Mouse (Mus musculus) forelimb bud, embryonic 11.5 days (tissue): ENCODE data around the gene Ndufab1.

Experiments
- DNase-seq: peaks from one replicate; pipeline ENCODE4 v3.0.0-alpha.2; 2012; ENCODE audit warnings: low read depth, low spot score

Gene Ndufab1

DNA sequence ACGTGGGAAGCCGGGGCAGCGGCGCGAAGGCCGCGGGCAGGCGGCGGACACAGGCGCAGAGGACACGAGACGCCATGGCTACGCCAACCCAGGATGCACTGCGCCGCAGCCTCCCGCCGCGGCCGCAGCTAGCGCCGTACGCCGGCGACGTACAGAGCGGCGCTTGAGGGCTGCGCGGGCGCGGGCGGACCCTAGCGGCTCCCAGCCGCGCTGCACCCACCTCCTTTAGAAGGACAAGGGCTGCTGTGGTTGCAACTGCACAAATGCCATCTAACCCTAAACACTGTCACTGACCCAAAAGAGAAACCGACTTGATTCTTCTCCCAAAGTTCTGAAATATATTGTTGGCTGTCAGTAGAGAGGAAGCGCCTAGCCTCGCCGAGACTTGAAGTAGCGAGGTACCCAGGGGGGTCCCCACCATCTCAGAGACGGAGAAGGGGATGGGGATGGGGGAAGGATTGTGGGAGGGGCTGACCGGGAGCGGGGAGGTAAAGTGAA lies at the start of gene Ndufab1:
Gene Ndufab1 (minus strand): TSS at position 140 of the 498 bp plus-strand sequence.
- peak; percentile 89 for DNase-seq

DNA sequence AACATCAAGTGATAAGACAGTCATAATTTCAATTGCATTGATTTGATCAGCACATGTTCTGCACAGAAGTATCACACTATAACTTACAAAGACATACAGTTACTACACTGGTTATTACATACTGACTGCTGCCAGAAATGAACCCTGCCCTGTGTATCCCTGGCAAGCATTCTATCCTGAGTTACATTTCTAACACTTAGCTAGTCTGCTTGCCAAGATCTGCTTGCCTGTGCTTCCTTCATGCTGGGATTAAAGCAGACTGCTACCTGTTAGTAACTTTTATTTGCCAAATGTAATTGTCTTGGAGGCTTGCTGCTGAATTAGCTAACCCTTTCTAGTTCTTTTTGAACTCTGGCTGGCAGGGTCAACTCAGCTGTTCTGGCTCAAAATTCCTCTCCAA lies 39.3 kb upstream of the Ndufab1 start:
- DNase-seq = no peak

DNA sequence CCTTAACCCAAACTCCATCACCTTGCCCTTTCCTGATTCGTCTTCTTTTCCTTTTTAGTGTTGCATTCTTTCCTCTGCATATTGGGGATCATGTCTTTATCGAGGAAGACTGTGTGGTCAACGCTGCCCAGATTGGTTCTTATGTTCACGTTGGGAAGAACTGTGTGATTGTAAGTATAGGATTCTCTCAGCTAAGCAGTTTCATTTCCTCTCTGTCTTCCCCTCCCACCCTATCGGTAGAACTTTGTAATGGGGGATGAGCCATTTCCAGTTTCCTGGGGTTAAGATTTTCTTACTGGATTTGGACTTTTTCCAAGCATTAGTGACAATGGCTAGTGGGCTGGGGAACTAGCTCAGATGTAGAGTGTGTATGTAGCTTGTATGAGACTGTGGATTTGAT lies 36.5 kb upstream of the Ndufab1 start:
- no peak for DNase-seq

GRCm38 (mm10) chr7:122137071-122137470 lies 35.4 kb upstream of the Ndufab1 start:
- no peak for DNase-seq

- DNase-seq = peak; percentile 12
Observed at GRCm38 (mm10) chr7:122135070-122135469, 33.4 kb upstream of the Ndufab1 start.

GRCm38 (mm10) chr7:122133338-122133625 lies 31.6 kb upstream of the Ndufab1 start:
- no peak for DNase-seq

- DNase-seq = peak; percentile 99
Observed at GRCm38 (mm10) chr7:122132497-122133337, 31.0 kb upstream of the Ndufab1 start, which contains the start of the genes Palb2 and Dctn5. Gene Palb2 (minus strand): TSS chr7:122132985. Gene Dctn5 (plus strand): TSS chr7:122133041.

GRCm38 (mm10) chr7:122131834-122132233 lies 30.1 kb upstream of the Ndufab1 start:
- DNase-seq = no peak

GRCm38 (mm10) chr7:122126946-122127345 lies 25.3 kb upstream of the Ndufab1 start:
- no peak for DNase-seq

DNA sequence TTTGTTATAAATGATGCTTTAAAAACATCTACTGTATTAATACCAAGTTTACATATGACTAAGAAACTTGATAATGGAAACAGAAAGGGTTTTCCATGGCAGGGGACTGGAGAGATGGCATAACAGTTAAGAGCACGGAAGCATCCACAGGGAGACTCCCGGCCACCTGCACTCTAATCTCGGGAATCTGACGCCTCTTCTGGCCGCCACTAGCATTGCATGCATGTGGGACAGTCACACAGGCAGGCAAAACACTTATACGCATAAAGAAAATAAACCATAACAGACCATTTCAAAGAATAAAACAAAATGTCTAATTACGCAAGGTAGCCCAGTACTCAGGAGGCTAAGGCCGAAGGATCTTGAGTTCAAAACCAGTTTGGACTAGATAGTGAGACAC lies 23.9 kb upstream of the Ndufab1 start:
- no peak for DNase-seq

DNA sequence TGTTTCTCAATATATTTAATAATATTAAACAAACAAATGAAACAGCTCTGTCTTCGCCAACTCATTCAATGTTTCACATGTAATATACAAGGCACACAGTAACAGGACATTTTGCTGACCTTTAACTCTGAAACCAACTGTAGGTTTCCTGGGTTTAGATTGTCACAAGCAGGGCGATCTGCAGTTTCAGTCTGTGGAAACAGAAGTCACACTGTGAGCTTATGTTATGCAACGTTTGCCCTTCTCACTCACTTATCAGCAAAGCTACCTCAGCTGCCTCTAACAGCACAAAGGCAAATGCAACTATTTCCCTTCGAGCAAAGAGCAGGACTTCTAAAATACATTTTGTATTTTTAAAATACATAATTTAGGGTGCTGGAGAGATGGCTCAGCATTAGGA lies 21.8 kb upstream of the Ndufab1 start:
- no peak for DNase-seq

- no peak for DNase-seq
Observed at GRCm38 (mm10) chr7:122108206-122108605, 6.5 kb upstream of the Ndufab1 start.

- peak; percentile 32 for DNase-seq
Observed at GRCm38 (mm10) chr7:122101014-122101746, 506 bp downstream of the Ndufab1 start.

DNA sequence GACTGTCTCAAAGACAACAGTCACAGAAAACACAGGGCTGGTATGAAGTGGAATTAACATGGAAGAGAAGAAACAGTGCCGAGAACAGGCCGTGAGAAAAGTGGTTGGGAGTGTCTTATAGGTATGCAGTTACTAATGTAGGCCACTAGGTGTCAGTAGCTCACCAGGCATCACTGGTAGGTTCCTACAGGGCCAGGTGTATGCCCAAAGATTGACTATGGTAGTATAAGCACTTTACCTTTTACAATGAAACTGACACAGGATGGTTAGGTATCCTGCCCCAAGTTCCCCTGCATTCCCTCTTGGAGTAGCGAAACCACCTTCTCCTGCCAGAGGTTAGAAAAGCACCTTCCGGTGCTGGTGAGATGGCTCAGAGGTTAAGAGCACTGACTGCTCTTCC lies 2.5 kb downstream of the Ndufab1 start:
- peak; percentile 66 for DNase-seq

GRCm38 (mm10) chr7:122098009-122098408 lies 3.7 kb downstream of the Ndufab1 start:
- no peak for DNase-seq

DNA sequence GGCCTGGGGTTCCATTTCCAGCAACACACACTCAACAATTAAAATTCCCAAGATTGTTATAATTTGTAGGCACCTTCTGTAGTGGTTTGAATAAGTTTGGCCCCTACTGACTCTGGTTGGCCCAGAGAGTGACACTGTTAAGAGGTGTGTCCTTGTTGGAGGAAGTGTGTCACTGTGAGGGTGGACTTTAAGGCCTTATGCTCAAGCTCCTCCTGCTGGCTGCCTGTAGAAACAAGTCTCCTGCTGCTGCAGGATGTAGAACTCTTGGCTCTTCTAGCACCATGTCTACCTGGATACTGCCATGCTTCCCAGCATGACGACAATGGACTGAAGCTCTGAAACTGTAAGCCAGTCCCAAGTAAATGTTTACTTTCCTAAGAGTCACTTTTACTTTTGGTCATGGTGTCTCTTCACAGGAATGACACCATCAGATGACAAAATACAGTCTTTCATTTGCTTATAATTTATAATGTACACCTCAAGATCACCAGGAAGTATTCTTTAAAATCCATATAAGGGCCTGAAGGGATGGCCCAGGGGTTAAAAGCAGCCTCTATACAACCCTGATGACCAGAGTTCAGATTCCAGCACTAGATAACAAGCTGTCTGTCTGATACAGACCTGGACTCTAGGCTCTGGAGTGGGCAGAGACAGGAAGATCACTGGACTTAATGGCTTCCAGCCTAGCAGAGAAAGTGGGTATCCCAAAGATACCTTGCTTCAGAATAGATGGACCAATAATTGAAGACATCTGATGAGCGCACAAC lies 6.9 kb downstream of the Ndufab1 start:
- no peak for DNase-seq

DNA sequence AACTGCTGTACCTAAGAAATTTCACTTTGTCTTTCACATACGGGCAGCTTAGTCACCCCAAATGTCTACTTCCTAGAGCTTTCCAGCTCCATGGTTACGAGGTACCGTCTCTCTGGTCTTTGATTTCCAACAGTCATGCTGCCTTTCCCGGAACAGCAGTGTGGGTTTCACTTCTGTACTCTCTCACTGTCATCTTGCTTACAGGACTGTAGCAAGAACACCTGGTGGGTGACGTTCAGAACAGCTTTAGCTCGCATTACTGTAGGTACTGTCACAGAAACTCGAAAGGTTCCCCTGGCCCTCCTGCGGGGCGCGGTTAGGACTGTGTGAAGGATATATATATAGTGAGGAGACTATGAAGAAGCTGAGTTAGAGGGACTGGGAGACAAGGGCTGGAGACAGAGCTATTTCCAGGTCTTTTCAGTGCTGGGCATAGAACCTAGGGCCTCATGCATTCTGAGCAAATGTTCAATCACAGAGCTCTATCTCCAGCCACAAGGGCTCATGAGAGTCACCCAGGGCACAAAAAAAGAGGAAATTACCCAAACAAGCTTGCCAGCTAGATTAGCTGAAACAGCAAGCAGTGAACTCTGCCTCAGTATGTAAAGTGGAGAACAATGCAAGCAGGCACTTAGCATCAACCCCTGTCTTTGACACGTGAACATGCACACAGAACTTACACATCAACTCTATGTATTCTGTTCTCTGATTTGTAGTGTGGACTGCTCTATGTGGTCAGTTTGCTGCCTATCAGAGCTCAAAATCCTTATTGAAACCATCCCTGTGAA lies 14.3 kb downstream of the Ndufab1 start:
- DNase-seq = no peak

DNA sequence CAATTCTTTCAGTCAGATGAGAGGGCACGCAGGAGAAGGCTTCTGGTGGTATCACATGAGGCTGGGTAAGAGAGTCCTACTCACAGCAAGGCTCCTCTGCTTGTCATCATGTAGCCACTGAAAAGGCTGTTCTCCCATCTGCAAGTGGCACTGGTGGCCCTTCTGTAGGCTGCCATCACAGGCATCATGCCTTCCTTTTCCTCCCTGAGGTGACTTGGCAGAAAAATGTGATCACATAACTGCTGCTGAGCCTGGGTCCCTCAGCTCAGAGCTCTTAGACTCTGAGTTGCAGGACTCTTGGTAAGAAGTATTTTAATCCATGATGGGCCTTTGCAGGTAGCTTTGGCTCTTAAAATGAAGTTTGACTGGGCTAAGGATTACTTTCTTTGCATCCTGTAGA lies 20.6 kb downstream of the Ndufab1 start:
- DNase-seq = no peak

GRCm38 (mm10) chr7:122079798-122080554 lies 21.7 kb downstream of the Ndufab1 start:
- no peak for DNase-seq

DNA sequence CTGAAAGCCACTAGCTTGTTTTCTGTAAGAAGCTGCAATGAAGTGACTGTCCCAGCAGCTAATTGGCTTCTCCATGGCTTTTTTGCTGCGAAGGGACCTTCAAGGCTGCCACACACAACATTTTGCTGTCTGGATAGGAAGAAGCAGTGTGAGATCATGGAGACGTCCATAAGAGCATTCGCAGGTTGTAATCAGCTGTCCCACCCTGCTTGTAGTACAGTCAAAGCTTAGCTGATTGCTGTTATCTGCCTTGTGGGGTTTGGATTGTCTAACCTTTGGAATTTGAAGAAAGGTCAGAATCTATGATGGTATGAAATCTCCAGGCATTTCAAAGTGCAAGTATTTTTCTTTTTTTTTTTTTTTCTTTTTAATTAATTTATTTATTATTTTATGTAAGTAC lies 27.3 kb downstream of the Ndufab1 start:
- DNase-seq = no peak
